Mouse (Mus musculus): ENCODE data around the gene Tigd4.

- TF ChIP-seq CTCF (IDR thresholded peaks at IDR 0.05; ENCODE audit: extremely low read depth, insufficient read length, insufficient replicate concordance, low read depth, low read length) = no peak
- no peak for TF ChIP-seq POLR2A (IDR thresholded peaks at IDR 0.05; ENCODE audit: low read depth, low read length)
Observed at GRCm38 (mm10) chr3:84595677-84596234, 2.4 kb downstream of the Tigd4 start.

Data from small intestine, adult 2 months (tissue).